Comparison of ENCODE assay signal across 10 mouse cellular contexts in genomic region chr11:56092891-56093290, GRCm38 (mm10). TPM values are rescaled to one million over a fixed set of nuclear protein-coding genes. Genes with fewer than 3 reads are reported as not detected.
"Had no signal": no experiment of that assay in that cellular context is flagged by ENCODE, and none has a peak within 500 bp of the region (broad histone marks: within the 10 kb centered on the region; RNA-seq: fewer than 3 reads in every experiment).

No protein-coding gene starts in this region.

- DNase-seq: lung, adult 18-20 months; lung, embryonic 14.5 days; lung, postnatal 10 days; lung, postnatal 4 days; right cerebral cortex, postnatal 14 days; thymus, adult 2 months; thymus, postnatal 25 days; thymus, postnatal 4 days had no signal

RNA-seq across cellular contexts. Expression of gene Nmur2, which starts 52.1 kb away (rescaled TPM):
- total RNA-seq: megakaryocyte, adult 5-6 weeks; megakaryocyte-erythroid progenitor cell, adult 5-6 weeks had no signal
